Mouse (Mus musculus) heart, adult 2 months (tissue): ENCODE results near the gene Rpl10a. TPM values are rescaled to one million over a fixed set of nuclear protein-coding genes. Genes with fewer than 3 reads are reported as not detected.

ENCODE experiments used
- DNase-seq, 2 experiments: peaks; one replicate each; pipeline ENCODE4 v3.0.0; 2021
- H3K27ac ChIP-seq: fragments of 200-600 bp; 2 replicates; pipeline ENCODE4 v1.8.1; 2022
- H3K27me3 ChIP-seq: fragments of 200-500 bp; 2 replicates; pipeline ENCODE4 v1.6.1; 2012; ENCODE audit warnings: mild to moderate bottlenecking, low read length, inconsistent platforms, mixed read lengths; ENCODE audit not compliant: control insufficient read depth, insufficient read depth
- H3K36me3 ChIP-seq: fragments of 200-500 bp; 2 replicates; pipeline ENCODE4 v1.6.1; 2012; ENCODE audit warnings: low read length, inconsistent platforms; ENCODE audit not compliant: control insufficient read depth, insufficient read depth
- H3K4me1 ChIP-seq: fragments of 200-500 bp; 2 replicates; pipeline ENCODE4 v1.6.1; 2011; ENCODE audit warnings: low read length; ENCODE audit not compliant: control insufficient read depth, insufficient read depth
- H3K4me3 ChIP-seq: fragments of 200-600 bp; 2 replicates; pipeline ENCODE4 v1.8.1; 2022
- H3K79me2 ChIP-seq: fragments of 200-500 bp; replicated peaks from 2 replicates; pipeline ENCODE4 v1.6.1; 2012; ENCODE audit warnings: mild to moderate bottlenecking, inconsistent platforms, low read length, moderate library complexity, mixed read lengths; ENCODE audit not compliant: control insufficient read depth, insufficient read depth
- H3K9ac ChIP-seq: fragments of 200-500 bp; 2 replicates; pipeline ENCODE4 v1.6.1; 2012; ENCODE audit warnings: low read depth, mild to moderate bottlenecking, control low read depth, inconsistent platforms, low read length, mixed read lengths
- CTCF ChIP-seq: fragments of 200-600 bp; IDR thresholded peaks from 2 replicates; pipeline ENCODE4 v1.8.1; 2022; ENCODE audit warnings: antibody characterized with exemption, mild to moderate bottlenecking, moderate library complexity
- EP300 ChIP-seq: fragments of 200-500 bp; IDR thresholded peaks from 2 replicates; pipeline ENCODE4 v1.6.1; 2011; ENCODE audit warnings: low read depth, low read length, control low read depth; ENCODE audit not compliant: insufficient read depth
- POLR2A ChIP-seq: fragments of 200-500 bp; IDR thresholded peaks from 2 replicates; pipeline ENCODE4 v1.6.1; 2011; ENCODE audit warnings: mild to moderate bottlenecking, low read depth, low read length, control low read depth; ENCODE audit not compliant: insufficient read depth
- WGBS: fragments of 180-500 bp; shearing (Covaris S2); methylation state at CpG from one replicate; pipeline ENCODE4 v1.1.7; 2018; 5-methylcytosine and 5-hydroxymethylcytosine counted together
- intact Hi-C: fragments of 180-260 bp; cut with DNase I; formaldehyde crosslinking; loops from one replicate; pipeline ENCODE4 v1.15.1; 2025
- polyA plus RNA-seq: library from polyadenylated mRNA; depleted of rRNA; stranded (reverse); fragments of >200 nt; gene quantifications from 2 replicates; pipeline ENCODE4 v1.2.3, GENCODE M21; 2012
- total RNA-seq, 2 experiments: library from RNA; stranded (reverse); gene quantifications; 2 replicates each; pipeline ENCODE4 v1.2.3; 2021

The Rpl10a gene
- total and polyA plus RNA-seq, 3 experiments = 360 to 1,197 (median 417) TPM

DNA sequence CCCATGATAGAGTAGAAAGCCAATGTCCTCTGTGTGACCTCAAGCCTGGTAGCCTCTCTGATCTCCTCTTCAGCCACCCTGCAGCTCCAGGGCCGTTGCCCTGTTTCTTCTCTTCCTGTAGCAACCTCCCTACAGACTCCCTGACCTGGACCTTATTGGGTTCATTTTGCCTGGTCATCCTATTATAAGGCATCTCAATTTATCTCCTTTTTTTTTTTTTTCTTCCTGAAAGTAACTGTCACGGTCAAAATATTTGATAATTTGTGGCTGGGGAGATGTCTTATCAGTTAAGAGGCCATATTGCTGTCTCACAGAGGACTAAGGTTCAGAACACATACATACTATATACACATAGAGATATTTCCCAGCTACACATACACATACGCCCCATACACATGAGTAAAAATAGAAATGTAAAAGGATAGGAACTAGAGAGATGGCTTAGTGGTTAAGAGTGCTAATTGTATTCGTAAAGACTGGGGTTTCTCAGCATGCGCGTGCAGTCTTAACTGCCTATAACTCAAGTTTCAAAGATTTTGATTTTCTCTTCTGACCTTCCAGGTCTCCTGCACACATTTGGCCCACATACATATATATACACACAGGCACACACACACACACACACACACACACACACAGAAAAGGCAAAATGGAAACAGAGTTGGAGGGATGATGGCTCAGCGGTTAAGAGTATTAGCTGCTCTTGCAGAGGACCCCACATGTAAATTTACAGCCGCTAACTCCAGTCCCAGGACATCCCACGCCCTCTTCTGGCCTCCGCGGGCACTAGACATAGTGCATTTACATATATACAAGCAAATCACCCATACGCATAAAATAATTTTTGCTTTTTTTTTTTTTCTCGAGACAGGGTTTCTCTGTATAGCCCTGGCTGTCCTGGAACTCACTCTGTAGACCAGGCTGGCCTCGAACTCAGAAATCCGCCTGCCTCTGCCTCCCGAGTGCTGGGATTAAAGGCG, 15.7 kb upstream of the Rpl10a start:
- Histone ChIP-seq H3K4me3 (peak overlapping the region; percentile 45), H3K36me3 (no peaks in the 10 kb centered on the region), H3K79me2 (no peaks in the 10 kb centered on the region), H3K9ac (no peak overlapping the region), H3K27ac (peak overlapping the region; percentile 54; the same call in 1 of the 2 replicates), H3K27me3 (no peaks in the 10 kb centered on the region), H3K4me1 (peaks cover 5% of the 10 kb centered on the region)
- intact Hi-C loops = loop anchor here (2.0 kb wide), 1 partner anchor 16 kb away; the partner anchor contains the start of gene Rpl10a
- TF ChIP-seq EP300 (no peak), CTCF (peak; percentile 51)
- WGBS = 27% methylated on average over 17 of the region's 17 CpGs
- peak in 1 of 2 experiments; percentile 36 for DNase-seq

DNA sequence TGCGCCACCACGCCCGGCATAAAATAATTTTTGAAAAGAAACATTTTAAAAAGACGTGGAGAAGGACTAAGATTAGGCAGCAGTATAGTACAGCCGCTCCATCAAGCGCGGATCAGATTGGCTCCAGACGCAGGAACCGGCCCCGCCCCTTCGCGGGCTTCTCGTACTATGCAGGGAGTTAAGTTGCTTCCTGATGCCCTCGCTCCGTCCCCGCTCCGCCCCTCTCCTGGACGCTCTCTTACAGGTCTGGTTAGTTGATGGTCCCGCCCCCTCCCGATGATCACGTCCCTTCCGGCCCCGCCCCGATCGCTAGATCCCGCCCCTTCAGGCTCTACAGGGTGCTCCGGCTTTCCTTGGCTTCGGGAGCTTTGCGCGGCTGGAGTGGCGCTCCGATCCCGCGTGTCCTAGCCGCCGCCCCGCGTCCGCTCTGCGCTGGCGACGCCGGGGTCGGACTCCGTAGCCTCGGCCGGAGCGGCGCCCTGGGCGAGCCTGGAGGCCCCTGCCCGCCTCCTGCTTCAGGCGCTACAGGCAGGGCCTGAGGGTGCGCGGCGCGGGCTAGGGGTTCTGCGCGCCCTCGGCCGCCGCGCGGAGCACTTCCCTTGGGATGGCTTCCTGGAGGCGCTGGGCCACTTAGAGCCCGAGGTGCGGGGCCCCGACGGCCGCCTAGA, 14.9 kb upstream of the Rpl10a start, which contains the start of gene Fance:
TSS of gene Fance (plus strand) at position 308 of the 668 bp plus-strand sequence.
- Histone ChIP-seq H3K4me1 (peaks cover 5% of the 10 kb centered on the region), H3K36me3 (no peaks in the 10 kb centered on the region), H3K27me3 (no peaks in the 10 kb centered on the region), H3K27ac (peak within 1 kb of the TSS; percentile 94), H3K9ac (peak within 1 kb of the TSS; percentile 94), H3K79me2 (no peaks in the 10 kb centered on the region), H3K4me3 (peak within 1 kb of the TSS; percentile 92)
- intact Hi-C loops = loop anchor here (2.0 kb wide), 1 partner anchor 15 kb away; the partner anchor contains the start of gene Rpl10a
- peak; percentile 36 for TF ChIP-seq CTCF
- TF ChIP-seq POLR2A = peak; percentile 89
- TF ChIP-seq EP300 = 0 out of 2 replicates have a peak, but pooled peaks have one; percentile 39
- peak; percentile 92 to 96 for DNase-seq
- WGBS = 1% methylated on average over 69 of the region's 69 CpGs

DNA sequence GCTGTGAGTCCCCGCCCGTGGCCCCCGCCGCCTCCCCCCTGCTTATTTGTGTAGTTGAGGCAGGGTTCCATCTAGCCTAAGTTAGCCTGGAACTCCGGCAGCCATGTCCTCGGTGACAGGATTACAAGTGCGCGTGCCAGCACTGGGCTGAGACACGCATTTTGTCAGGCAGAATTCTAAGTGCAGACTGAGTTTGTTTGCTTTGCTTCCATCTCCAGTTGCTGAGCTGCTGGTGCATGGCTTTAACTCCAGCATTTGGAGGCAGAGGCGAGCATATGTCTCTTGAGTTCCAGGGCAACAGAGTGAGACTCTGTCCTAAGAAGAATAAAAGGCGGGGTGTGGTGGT, 14.4 kb upstream of the Rpl10a start:
- no peaks in the 10 kb centered on the region for H3K79me2 ChIP-seq
- no peak for DNase-seq
- H3K4me3 ChIP-seq = peak overlapping the region; percentile 92
- TF ChIP-seq CTCF = no peak
- TF ChIP-seq EP300 = no peak
- TF ChIP-seq POLR2A = no peak
- peaks cover 2% of the 10 kb centered on the region; the same call in 1 of the 2 replicates for H3K4me1 ChIP-seq
- H3K27ac ChIP-seq = peak overlapping the region; percentile 94
- intact Hi-C loops = loop anchor here (2.0 kb wide), 1 partner anchor 15 kb away; the partner anchor contains the start of gene Rpl10a
- peak overlapping the region; percentile 94 for H3K9ac ChIP-seq
- 2% methylated on average over 11 of the region's 11 CpGs for WGBS
- H3K27me3 ChIP-seq = no peaks in the 10 kb centered on the region
- no peaks in the 10 kb centered on the region for H3K36me3 ChIP-seq

DNA sequence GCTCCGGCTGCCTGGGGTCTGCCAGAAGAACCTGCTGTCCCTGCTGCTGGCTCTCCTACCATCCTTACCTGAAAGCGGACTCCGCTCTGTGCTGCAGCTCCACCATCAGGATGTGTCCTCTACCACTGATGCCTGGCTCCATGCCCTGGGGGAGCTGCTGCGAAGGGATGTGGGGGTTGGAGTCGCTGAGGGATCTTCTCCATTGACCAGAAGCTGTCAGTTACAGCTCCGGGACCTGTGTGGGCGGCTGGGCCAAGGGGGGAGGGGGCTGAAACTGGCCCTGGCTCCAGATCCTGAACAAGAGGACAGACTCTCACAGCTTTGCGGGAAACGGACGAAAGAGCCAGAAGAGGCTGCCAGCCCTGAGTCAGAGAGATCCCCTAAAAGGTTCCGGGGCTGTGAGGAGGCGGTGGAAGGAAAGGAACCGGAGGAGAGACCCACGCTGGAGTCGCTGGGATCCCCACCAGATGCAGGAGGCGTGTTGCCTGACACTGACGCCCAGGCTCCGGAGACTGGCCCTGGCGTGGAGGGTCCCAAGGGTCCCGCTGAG, 12.6 kb upstream of the Rpl10a start:
- intact Hi-C loops = no loop called here
- no peak overlapping the region for H3K9ac ChIP-seq
- no peaks in the 10 kb centered on the region for H3K36me3 ChIP-seq
- H3K27me3 ChIP-seq = no peaks in the 10 kb centered on the region
- no peak overlapping the region for H3K4me3 ChIP-seq
- H3K4me1 ChIP-seq = peaks cover 2% of the 10 kb centered on the region; the same call in 1 of the 2 replicates
- no peak for DNase-seq
- TF ChIP-seq CTCF (no peak), EP300 (no peak), POLR2A (no peak)
- no peak overlapping the region for H3K27ac ChIP-seq
- no peaks in the 10 kb centered on the region for H3K79me2 ChIP-seq
- 78% methylated on average over 20 of the region's 20 CpGs for WGBS

- TF ChIP-seq CTCF (peak; percentile 14; the same call in 1 of the 2 replicates), EP300 (no peak)
- 93% methylated on average over 9 of the region's 9 CpGs for WGBS
- Histone ChIP-seq H3K36me3 (no peaks in the 10 kb centered on the region), H3K4me1 (peaks cover 2% of the 10 kb centered on the region; the same call in 1 of the 2 replicates), H3K4me3 (no peak overlapping the region), H3K27ac (no peak overlapping the region), H3K79me2 (no peaks in the 10 kb centered on the region), H3K27me3 (no peaks in the 10 kb centered on the region), H3K9ac (no peak overlapping the region)
- intact Hi-C loops = no loop called here
- no peak for DNase-seq
These were observed 11.8 kb upstream of the Rpl10a start for GRCm38 (mm10) chr17:28316476-28316875.
